Mouse (Mus musculus) kidney, postnatal 10 days (tissue): ENCODE data around the gene Inafm2.
A peak's percentile ranks its signal among the peaks of the same experiment; 100 is the strongest.

Experiments
- DNase-seq: peaks from one replicate; pipeline ENCODE4 v3.0.0; 2021; ENCODE audit warnings: mixed read lengths

Inafm2 gene

DNA sequence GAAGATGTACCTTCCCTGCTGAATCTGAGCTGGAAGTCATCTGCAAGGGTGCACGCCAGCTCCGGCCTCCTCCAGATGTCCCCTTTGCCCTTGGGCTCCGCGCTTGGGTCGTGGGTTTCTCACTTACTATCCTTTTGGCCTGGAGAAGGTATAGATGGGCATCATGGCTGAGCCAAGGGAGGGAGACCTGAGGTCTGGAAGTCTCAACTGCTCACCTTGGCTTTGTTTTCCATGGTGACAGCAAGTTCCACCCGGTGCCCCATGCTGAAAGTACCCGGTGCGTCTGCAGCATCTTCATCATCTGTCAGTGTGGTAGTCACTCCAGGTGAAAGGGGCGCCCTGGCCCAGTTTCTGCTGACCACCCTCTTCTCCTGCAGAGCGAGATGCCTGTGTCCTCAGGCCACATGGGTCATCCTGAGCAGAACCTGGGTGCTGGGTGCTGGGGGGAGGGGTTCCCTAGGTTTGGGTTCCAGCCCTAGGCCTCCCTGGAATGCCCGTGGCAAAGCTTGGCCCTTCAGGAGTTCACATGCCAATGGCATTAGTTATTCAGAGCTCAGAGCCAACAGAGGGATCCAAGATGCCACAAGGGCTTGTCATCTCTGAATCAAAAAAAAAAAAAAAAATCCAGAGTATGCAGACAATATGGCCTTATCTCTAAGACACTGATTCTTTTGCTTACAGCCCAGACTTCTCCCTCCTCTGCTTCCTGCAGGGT is 14.9 kb downstream of the Inafm2 start:
- no peak for DNase-seq

DNA sequence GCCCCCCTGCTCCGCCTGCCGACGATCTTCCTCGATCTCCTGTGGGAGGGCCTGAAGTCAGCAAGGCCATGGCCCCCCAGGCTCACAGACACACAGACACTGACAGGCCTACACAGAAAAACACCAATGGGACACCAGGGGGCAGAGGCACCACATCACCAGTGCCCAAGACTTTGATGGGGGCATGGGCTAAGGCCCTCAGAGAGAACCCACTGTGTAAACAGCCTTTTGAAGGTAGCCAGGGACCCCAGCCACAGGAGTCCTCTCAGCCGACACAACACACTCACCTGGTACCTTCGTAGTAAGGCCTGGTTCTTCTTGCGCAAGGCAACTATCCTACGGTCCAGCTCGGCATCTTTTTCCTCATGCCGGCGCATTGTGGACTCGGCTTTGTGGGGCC is 15.8 kb downstream of the Inafm2 start:
- no peak for DNase-seq

DNA sequence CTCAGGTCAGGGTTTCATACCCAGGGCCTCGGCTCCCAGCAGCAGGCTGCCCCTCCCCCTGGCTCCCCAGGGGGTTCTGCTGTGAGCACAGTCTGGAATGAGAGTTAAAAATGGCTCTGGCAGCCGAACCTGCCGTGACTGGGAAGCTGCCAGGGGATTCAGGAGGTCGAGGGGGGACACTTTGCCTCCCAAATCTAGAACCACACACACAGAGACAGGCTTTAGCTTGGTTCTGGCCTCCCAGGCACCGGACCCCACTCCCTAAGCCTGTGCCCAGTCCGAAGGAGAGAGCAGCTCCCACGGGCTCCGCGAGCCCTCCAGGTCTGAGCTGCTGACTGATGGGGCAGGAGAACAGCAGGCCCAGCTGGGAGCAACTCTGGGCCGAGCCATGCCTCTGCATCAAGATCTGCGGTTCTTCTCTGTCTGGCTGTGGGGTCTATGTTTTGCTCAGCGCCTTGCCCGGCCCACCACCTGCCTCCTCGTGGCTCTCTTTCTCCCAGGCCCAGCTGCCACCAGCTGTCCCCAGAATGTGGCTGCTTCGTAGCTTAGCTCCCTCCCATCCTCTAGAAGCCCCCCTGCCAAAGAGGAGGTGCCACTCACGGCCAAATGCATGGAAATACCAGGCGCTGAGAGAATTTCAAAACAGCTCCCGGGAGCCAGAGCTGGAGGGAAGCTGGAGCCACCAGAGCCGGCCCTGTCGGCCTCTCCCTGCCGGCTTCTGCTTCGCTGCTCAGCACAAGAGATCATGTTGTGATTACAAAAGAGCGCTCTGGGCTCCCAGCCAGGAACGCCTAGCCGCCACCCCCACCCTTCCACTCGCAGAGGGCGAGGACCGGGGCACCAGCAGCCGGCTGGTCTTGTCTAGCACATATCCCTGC is 16.6 kb downstream of the Inafm2 start, which contains the start of gene Ccdc9b:
Ccdc9b (minus strand) TSS at position 756 of the 878 bp plus-strand sequence.
- DNase-seq: peak; percentile 96

DNA sequence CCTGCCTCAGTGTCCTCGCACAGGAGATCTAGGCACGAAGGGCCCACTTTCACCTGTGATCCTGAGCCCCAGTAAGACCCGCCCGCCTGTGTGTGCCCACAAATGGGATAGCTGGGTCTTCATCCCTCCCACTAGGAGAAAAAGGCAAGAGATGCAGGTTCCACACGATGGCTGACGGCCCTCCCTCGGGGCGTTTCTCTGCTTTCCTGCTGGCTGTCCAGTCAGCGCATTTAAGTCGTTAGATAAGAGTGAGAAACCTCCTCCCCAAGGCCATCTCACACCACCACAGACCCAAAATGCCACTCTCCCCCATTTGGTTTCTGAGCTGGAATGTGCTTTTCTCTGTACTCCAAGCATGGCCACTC is 17.2 kb downstream of the Inafm2 start:
- no peak for DNase-seq

DNA sequence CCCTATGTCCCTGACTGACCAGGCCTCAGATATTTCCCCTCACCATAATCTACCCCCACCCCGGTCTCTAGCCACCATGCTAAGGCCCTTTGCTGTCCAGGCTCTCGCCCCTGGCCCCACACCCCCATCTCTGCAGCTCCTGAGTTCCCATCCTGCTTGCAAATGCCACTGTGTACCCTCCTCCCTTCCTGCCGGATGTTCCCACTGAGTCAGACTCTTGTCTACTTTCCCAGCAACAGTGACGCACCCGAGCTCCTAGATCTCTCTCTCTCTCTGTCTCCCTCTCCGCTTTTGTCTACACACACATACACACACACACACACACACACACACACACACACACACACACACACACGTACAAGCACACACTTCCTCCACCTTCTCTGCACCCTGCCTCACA is 17.9 kb downstream of the Inafm2 start:
- DNase-seq: peak; percentile 48

DNA sequence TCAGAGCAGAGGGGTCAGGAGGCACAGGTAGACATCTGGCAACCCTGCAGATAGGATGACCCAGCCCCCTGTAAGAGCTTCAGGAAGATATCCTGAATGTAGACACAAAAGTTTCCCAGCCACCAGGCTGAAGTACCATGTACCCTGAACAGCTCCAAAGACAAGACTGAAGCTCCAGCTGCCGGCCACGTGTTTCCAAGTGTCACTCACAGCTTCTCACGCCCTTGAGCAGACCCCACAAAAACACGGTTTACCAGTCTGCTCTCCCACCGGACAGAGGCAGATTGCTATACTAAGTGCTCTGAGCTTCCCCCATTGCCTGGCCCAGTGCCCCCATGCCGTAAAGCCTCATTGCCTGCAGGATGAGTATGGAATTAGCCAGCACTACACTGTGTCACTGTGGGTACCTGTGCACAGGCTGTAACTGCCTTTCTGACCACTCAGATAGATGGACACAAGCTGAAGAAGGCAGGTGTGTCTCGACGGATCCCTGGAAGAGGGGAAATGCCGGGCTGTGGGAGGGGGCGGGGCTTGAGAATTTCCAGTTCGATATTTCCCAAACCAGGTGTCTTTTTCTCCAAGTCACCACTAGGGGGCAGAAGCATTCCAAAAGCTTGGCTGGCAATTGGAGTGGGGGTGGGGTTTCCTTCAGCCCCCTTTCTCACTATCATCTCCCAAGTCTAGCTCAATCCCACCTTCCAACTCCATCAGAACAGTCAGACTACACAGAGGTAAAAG is 18.7 kb downstream of the Inafm2 start:
- DNase-seq: peak; percentile 67

DNA sequence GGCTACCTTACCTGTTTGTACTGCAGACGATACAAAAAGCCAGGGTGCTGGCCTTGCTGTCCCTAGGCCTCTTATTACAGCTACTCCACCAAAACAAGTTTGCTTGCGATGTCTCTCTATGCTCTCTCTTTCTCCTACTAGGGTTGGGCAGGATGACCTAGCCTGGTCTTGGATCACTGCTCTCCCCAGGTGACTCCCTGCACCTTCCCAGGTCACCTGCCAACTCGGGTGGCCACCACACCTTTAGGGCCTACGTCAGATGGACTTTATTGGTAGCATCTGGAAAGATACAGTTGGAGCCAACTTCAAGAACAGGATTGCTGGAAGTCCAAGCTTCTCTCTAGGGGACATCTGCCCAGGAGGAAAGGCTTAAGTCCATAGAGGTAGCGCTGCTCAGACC is 19.3 kb downstream of the Inafm2 start:
- DNase-seq: no peak

DNA sequence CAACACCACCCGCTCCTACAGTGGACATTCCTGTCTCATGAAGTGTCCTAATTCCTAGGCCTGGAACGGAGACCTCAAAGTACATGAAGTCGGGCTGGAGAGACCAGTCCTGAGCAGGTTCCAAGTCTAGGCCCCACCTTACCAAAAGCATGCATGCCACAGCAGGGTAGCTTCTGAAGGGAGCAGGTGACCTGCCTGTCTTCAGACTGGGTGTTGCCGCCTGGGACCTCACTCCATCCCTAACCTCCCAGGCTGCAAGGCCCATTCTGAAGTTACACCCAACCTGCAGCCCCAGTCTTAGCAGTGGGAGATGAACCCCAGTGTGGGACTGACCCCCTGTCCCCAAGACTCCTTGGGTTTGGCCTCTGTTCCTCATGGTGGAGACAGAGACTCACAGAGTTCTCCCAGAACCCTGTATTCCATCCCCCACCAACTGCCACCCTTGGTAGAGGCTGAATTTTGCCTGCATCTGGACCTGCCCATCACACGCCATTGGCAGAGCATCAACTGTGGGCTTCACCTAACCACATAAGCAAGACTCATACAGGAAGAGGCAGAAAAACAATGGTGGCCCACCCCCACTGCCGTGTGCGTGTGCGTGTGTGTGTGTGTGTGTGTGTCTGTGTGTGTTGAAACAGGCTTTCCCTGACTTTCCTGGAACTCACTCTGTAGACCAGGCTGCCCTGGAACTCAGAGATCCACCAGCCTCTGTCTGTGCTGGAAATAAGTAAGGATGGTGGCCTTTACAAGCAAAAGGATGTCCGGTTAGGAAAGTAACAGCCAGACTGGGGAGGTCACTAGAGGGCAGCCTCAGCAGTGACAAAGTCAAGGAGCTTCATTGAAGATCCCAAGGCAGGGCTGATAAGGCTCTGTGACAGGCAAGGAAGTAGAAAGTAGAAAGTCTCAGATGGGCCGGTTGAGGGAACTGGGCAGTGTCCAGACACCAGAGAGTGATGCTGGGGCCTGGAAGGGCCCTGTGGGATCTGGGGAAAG is 20.8 kb downstream of the Inafm2 start:
- no peak for DNase-seq

DNA sequence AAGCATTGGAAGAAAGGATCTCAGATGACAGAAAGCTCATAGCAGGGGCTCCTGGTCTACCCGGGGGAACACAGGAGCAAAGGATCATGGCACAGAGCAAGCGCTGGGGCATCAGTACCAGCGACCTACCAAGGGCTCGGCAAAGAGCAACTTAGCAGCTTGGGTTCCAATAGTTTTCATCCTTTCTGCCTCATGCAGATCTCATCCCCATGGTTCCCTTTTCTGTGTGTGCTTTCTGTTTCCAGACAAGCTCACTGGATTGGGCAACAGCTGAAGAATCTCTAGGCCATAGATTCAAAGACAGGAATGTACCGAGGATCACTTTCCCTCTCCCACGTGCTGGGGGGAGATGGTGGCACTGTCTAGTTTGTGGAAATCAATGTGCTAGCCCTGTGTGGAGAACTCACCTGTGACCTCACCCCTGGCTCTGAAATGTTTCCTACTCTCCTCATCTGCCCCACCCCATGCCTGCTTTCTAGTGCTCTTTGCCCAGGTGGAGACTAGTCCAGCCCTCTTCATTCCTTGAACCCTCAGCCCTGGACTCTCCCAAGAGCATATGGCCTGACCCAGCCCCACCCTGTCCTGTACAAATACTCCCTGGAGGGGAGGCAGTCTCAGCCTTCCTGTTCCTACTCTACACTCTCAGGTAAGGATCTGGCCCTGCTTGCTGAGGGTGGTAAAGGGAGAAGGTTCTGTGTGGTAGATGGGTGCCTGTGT is 26.8 kb downstream of the Inafm2 start, which contains the start of gene Phgr1:
Phgr1 (plus strand) TSS at position 612 of the 717 bp plus-strand sequence.
- DNase-seq: no peak

DNA sequence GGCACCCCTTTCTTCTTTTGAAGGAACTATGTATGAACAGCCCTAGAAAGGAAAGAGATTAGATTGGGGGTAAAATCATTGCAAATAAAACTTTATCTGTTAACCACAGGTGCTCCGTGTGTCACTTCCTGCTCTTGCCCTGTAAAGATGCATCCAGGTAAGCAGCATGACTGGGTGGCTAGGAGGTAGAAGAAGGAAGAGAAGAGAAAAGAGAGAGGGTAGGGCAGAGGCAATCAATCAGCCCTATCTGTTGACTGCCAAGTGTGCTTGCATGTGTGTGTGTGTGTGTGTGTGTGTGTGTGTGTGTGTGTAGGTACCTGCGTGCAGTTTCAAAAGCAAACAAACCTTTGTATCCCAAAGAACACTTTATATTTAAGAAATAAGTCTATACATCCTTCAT is 29.0 kb downstream of the Inafm2 start:
- no peak for DNase-seq

DNA sequence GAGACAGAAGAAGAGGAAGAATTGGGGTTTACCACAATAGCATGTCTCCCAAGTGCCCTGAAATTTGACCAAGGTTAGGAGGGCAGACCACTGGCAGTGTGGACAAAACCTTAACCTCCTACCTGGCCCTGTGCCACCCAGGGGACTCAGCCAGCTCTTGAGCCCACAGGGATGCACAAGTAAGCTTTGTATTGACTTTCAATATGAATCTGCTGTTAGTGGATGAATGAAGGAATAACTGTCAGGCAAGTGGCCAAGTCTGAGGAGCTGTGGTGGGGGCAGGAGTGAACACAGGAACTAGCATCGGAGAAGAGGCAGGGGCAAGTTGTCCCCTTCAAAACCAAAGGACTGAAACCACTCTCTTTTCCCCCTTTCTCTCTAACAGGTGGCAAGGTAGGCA is 29.8 kb downstream of the Inafm2 start:
- no peak for DNase-seq

DNA sequence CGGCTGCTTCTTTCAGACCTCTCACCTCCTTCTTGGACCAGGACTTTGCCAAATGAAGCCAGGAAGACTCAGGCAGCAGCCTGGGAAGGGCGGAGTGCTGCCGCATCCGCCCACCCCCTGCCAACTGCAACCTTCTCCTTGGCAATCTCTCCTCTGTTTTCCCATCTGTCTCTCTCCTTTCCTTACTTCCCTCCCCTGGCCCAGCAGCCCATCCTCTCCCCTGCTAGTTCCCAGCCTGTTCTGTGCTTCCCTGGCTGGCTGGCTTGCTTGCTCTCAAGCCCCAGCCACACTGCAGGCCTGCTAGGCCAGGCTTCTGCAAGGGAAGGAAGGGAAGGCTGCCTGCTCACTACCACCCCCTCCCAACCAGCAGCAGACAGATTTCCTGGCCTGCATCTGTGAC is 30.3 kb downstream of the Inafm2 start:
- DNase-seq: no peak

DNA sequence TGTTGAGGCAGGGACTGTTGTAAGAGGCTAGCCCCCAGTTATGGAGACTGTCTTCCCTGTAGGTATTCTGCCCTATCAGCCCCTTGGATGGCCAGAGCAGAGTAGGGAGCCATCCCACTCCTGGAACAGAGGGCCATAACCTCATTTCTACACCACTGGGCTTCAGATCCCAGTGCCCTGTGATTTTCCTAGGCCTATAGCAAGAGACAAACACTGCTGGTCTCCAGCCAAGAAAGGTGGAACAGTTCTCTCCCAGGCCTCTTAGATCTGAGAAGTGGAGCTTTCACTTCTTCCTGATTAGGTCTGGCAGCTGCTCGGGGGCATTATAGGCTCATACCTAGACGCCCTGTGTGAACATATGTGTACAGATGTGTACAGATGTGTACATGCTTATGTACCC is 30.7 kb downstream of the Inafm2 start:
- no peak for DNase-seq

DNA sequence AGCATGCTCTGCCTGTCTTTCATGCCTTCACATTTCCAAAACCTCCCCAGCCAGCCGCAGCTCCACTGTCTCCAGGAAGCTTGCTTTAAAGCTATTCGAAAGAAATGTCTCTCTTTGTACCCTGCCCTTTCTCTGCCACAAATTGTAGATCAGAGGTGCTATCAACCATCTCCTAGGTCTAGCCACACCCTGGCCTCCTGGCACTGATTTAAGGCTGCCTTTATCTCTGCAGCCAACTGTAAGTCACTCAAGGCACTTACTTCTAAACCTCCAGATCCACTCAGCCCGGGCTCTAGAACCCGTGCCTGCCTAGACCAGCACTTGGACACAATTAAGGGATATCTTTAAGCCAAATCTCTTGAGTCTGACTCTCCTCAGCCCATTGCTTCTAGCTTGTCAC is 32.9 kb downstream of the Inafm2 start:
- DNase-seq: no peak

DNA sequence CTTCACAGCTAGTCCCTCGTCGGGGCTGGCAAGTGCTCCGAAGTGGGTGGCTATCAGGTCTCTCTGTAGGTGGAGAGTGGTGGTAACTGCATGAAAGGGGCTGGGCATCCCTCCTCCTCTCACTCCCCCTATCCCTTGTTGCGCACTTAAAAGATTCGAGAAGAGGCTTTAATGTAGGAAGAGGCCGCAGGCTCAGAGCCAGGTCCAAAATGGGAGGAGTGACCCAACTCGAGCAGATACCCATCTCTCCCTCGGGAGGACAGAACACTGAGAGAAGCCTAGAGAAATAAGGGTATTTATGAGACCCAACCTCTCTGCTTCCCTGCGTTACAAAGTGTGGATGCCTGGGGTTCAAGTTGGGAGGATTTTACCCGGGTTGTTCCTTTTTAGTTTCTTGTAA is 33.5 kb downstream of the Inafm2 start:
- DNase-seq: no peak

DNA sequence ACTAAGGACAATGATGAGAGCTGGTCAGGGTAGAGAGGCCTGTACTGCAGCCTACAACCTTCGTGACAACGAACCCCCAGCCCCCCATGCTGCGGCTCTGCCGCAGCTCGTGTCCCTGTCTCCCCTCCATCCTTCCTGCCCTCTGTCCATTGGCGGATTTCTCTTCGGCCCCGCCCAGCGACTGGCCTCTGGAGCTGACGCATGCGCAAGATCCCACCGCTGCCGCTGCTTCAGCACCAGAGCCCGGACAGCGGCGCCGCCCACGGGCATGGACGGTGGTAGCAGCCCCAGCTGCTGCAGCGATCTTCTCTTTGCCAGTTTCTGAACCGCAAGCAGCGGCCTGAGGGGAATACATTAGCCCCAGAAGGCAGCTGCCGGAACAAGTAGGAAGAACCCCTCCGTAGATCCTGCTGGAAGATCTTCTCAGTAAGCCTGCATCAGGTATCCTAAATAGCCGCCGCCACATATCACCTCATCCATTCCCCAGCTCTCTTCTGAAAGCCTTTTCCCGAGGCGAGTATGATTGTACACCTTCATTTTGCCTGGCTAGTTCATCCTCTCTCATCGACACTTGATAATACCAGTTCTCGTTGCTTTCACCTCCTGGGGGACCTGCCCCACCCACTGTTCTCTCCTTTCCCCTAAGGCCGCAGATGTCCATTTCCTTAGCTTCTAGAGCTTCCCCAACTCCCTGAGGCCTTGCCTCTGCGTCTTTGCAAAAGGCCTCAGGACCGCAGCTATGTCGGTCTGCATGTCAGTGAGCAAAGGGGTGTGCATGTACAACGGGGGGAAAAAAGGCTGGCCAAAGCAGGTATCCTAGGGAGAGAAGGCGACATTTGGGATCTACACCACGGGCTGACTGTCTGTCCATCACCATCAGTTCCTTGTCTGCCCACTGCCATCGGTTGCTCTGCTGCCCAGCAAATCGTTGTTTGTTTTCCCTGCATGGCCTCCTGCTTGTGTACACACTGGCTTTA is 34.2 kb downstream of the Inafm2 start, which contains the start of gene Disp2:
Disp2 (plus strand) TSS at position 216 of the 977 bp plus-strand sequence.
- peak; percentile 97 for DNase-seq

DNA sequence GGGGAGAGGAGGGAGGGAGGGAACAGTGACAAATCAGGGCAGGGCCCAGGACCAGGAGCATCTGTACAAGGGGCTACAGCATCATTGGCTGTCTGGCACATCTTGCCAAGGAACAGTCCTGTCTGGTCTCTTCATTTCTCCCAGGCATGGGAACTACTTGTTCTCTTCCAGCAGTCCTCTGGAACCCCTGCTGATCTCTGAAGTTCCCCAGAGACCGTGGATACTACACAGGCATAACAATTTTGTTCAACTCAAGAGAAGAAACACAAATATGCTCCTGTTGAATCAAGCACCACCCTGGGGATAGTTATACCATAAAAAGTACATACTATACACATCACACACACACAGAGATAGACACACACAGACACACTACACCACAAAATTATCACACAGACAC is 35.6 kb downstream of the Inafm2 start:
- DNase-seq: no peak

DNA sequence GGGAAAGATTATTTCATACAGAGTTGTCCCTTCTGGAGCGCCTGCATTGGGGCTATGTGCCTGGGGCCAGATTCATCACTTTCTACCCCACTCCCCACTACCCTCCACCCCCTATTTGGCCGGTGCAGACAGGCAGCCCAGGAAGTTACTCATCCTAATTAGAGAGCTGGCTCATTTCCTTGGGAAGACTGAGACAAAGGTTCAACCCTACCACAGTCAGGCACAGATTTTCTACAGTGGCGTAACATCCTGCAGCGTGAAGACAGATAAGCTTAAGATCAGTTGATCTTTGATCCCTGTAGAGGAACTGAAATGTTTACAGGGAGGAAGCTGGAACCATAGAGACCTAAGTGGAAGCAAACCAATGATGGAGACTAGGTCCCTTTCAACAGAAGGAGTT is 36.7 kb downstream of the Inafm2 start:
- no peak for DNase-seq

DNA sequence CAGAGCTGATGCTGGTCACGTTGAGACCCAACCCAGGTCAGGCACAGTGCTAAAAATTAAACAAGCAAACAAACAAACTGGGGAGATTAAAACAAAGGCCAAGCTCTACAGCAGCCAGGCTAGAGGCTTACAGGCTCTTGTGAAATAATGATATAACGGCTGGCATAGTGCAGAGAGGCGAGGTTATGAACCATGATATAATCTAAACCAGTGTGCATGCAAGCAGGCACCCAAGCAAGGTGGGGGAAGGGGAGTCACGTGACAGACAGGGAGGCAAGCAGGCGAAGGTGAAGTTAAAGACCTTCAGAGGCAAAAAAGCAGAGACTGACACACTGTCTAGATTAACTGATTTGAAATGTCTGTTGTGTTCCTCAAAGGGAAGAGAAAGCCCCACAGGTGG is 37.5 kb downstream of the Inafm2 start:
- no peak for DNase-seq

DNA sequence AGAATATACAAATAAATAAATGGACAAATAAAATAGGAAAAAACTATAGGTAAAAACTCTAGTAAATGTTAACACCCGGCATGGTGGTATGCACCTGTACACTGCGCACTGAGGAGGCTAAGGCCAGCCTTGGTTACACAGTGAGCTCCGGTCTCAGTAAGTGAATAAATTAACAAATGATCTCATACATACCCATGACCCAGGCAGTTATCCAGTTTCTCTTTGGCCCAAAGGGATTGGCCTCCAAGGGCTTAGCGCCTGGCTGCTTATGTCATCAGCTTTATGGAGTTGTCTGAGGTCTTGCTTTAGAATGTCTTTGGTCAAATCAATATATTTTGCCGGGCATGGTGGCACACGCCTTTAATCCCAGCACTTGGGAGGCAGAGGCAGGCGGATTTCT is 38.1 kb downstream of the Inafm2 start:
- DNase-seq: no peak
